28 mouse cellular contexts compared by ENCODE assay signal in the genomic region with DNA sequence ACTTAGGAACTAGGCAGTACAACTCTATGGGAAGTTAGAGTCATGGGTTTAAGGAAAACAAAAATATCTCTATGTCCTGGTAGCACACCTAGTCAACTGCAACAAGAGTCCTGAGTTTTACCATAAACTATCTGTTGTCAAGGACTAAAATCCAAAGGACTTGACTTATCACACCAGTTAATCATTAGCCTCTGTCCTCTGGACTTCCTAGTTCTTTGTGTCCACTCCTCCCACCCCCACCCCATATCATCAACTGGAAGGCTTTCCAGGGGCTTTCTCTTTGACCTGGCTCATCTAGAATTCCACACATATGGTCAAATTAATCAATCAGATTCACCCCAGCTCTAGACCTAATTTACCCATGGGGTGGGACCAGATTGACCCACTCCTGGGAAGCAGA.
DNase-seq lines count a peak whose midpoint lies in the region; ATAC-seq and TF ChIP-seq lines count a peak whose summit lies in the region.
"Had no signal": no experiment of that assay in that cellular context is flagged by ENCODE, and none has a peak within 500 bp of the region (broad histone marks: within the 10 kb centered on the region; RNA-seq: fewer than 3 reads in every experiment).

No protein-coding gene starts in this region.

- no peaks in the 10 kb centered on the region for H3K27me3 ChIP-seq in intestine, embryonic 15.5 days (replicated peaks)
- no peaks in the 10 kb centered on the region for H3K27me3 ChIP-seq in intestine, postnatal 0 days (replicated peaks; ENCODE audit: control insufficient read depth, insufficient read depth, low read length)
- no peaks in the 10 kb centered on the region for H3K27me3 ChIP-seq in liver, adult 2 months (ENCODE audit: control insufficient read depth, insufficient read depth, low read length)
- H3K27me3 ChIP-seq in liver, embryonic 15.5 days, result no peaks in the 10 kb centered on the region
- no peaks in the 10 kb centered on the region for H3K27me3 ChIP-seq in midbrain, embryonic 16.5 days (ENCODE audit: control insufficient read depth, insufficient read depth, low read depth, low read length)
- H3K27me3 ChIP-seq: CH12.LX; embryonic facial prominence, embryonic 12.5 days; embryonic facial prominence, embryonic 15.5 days; heart, embryonic 13.5 days; hindbrain, embryonic 12.5 days; hindbrain, embryonic 15.5 days; Patski had no signal

- no peaks in the 10 kb centered on the region for H3K4me1 ChIP-seq in intestine, embryonic 15.5 days (replicated peaks)
- 0 out of 2 replicates have a peak, but pooled peaks cover 7% of the 10 kb centered on the region for H3K4me1 ChIP-seq in intestine, postnatal 0 days (replicated peaks; ENCODE audit: control insufficient read depth, insufficient read depth, low read length)
- peaks cover 14% of the 10 kb centered on the region for H3K4me1 ChIP-seq in liver, adult 2 months (ENCODE audit: control insufficient read depth, insufficient read depth, low read length)
- peaks cover 30% of the 10 kb centered on the region for H3K4me1 ChIP-seq in liver, embryonic 15.5 days (replicated peaks)
- H3K4me1 ChIP-seq in midbrain, embryonic 16.5 days (ENCODE audit: control insufficient read depth, insufficient read depth, low read length), result no peaks in the 10 kb centered on the region
- H3K4me1 ChIP-seq: embryonic facial prominence, embryonic 15.5 days; hindbrain, embryonic 12.5 days; hindbrain, embryonic 15.5 days had no signal

- no peaks in the 10 kb centered on the region for H3K79me2 ChIP-seq in liver, adult 2 months (ENCODE audit: control insufficient read depth, insufficient read depth, low read length)
- no peaks in the 10 kb centered on the region for H3K79me2 ChIP-seq in macrophage (ENCODE audit: inconsistent target)

- H3K27ac ChIP-seq in intestine, embryonic 15.5 days, result no peak overlapping the region
- no peak overlapping the region for H3K27ac ChIP-seq in intestine, postnatal 0 days (ENCODE audit: low read depth, low read length)
- peak overlapping the region; percentile 57 for H3K27ac ChIP-seq in liver, adult 2 months (replicated peaks; ENCODE audit: insufficient read depth, low read depth, low read length)
- H3K27ac ChIP-seq in liver, embryonic 15.5 days (replicated peaks), result peak overlapping the region; percentile 55; the same call in 1 of the 2 replicates
- peak overlapping the region; percentile 36; the same call in 1 of the 2 replicates for H3K27ac ChIP-seq in macrophage
- H3K27ac ChIP-seq in midbrain, embryonic 16.5 days (ENCODE audit: low read length), result no peak overlapping the region
- H3K27ac ChIP-seq: embryonic facial prominence, embryonic 12.5 days; embryonic facial prominence, embryonic 15.5 days; heart, embryonic 10.5 days; hindbrain, embryonic 12.5 days; hindbrain, embryonic 15.5 days had no signal

- no peak overlapping the region for H3K4me2 ChIP-seq in intestine, embryonic 15.5 days (replicated peaks)
- H3K4me2 ChIP-seq in intestine, postnatal 0 days (replicated peaks; ENCODE audit: low read depth), result no peak overlapping the region
- no peak overlapping the region for H3K4me2 ChIP-seq in liver, embryonic 15.5 days
- H3K4me2 ChIP-seq in midbrain, embryonic 16.5 days (ENCODE audit: low read length), result no peak overlapping the region
- H3K4me2 ChIP-seq: embryonic facial prominence, embryonic 12.5 days; embryonic facial prominence, embryonic 15.5 days; heart, embryonic 13.5 days; hindbrain, embryonic 12.5 days; hindbrain, embryonic 15.5 days had no signal

- no peak for TF ChIP-seq CTCF in intestine, postnatal 0 days (IDR thresholded peaks at IDR 0.05; ENCODE audit: low read depth)
- no peak for TF ChIP-seq CTCF in liver, adult 2 months (IDR thresholded peaks at IDR 0.05; ENCODE audit: low read depth, low read length)

- H3K36me3 ChIP-seq in intestine, embryonic 15.5 days, result no peaks in the 10 kb centered on the region
- no peaks in the 10 kb centered on the region for H3K36me3 ChIP-seq in intestine, postnatal 0 days (ENCODE audit: control insufficient read depth, insufficient read depth)
- no peaks in the 10 kb centered on the region for H3K36me3 ChIP-seq in liver, adult 2 months (ENCODE audit: control insufficient read depth, insufficient read depth, low read length)
- no peaks in the 10 kb centered on the region for H3K36me3 ChIP-seq in liver, embryonic 15.5 days (replicated peaks)
- no peaks in the 10 kb centered on the region for H3K36me3 ChIP-seq in macrophage (ENCODE audit: inconsistent target)
- no peaks in the 10 kb centered on the region for H3K36me3 ChIP-seq in midbrain, embryonic 16.5 days (ENCODE audit: control insufficient read depth, insufficient read depth, low read length)
- H3K36me3 ChIP-seq: embryonic facial prominence, embryonic 12.5 days; embryonic facial prominence, embryonic 15.5 days; G1E; heart, embryonic 10.5 days; heart, embryonic 13.5 days; hindbrain, embryonic 12.5 days; hindbrain, embryonic 15.5 days had no signal

- ATAC-seq in intestine, embryonic 15.5 days, result peak; percentile 42; the same call in 1 of the 2 replicates
- no peak for ATAC-seq in intestine, postnatal 0 days
- peak; percentile 37; the same call in 1 of the 2 replicates for ATAC-seq in liver, embryonic 15.5 days (ENCODE audit: insufficient read depth)
- ATAC-seq in midbrain, embryonic 16.5 days, result no peak
- ATAC-seq: forebrain, embryonic 14.5 days; forebrain, postnatal 0 days; Patski had no signal

- DNase-seq in liver, adult 2 months (ENCODE audit: extremely low read depth, low read depth, low spot score), result peak; percentile 86
- DNase-seq in liver, result no peak
- DNase-seq in urinary bladder, adult 2 months (ENCODE audit: low spot score), result no peak
- DNase-seq: adrenal gland, postnatal 10 days; adrenal gland, postnatal 36 days; B cell, adult 2 months; cerebellum, adult 11 months; cerebellum, adult 2 months; cerebellum, adult 9-11 months; cerebellum, postnatal 25 days; forebrain, postnatal 0 days; gastrocnemius, postnatal 25 days; heart, adult 18-20 months had no signal

- no peak overlapping the region for H3K9ac ChIP-seq in intestine, embryonic 15.5 days
- no peak overlapping the region for H3K9ac ChIP-seq in intestine, postnatal 0 days (ENCODE audit: low read depth, low read length)
- H3K9ac ChIP-seq in liver, adult 2 months (ENCODE audit: low read depth, low read length), result no peak overlapping the region
- H3K9ac ChIP-seq in liver, embryonic 15.5 days, result no peak overlapping the region
- no peak overlapping the region for H3K9ac ChIP-seq in midbrain, embryonic 16.5 days (ENCODE audit: low read depth, low read length)
- H3K9ac ChIP-seq: embryonic facial prominence, embryonic 12.5 days; embryonic facial prominence, embryonic 15.5 days; forebrain, postnatal 0 days; heart, embryonic 13.5 days; hindbrain, embryonic 12.5 days; hindbrain, embryonic 15.5 days had no signal

- H3K9me3 ChIP-seq in intestine, embryonic 15.5 days, result no peaks in the 10 kb centered on the region
- no peaks in the 10 kb centered on the region for H3K9me3 ChIP-seq in intestine, postnatal 0 days (ENCODE audit: control insufficient read depth)
- no peaks in the 10 kb centered on the region for H3K9me3 ChIP-seq in liver, embryonic 15.5 days (replicated peaks)
- no peaks in the 10 kb centered on the region for H3K9me3 ChIP-seq in midbrain, embryonic 16.5 days (replicated peaks; ENCODE audit: control insufficient read depth, low read length, poor library complexity, severe bottlenecking)
- H3K9me3 ChIP-seq: embryonic facial prominence, embryonic 12.5 days; embryonic facial prominence, embryonic 15.5 days; G1E; heart, embryonic 10.5 days; heart, embryonic 13.5 days; hindbrain, embryonic 12.5 days; hindbrain, embryonic 15.5 days had no signal

- H3K4me3 ChIP-seq in intestine, embryonic 15.5 days (replicated peaks), result no peak overlapping the region
- H3K4me3 ChIP-seq in intestine, postnatal 0 days (ENCODE audit: low read depth, low read length), result no peak overlapping the region
- H3K4me3 ChIP-seq in liver, adult 2 months (ENCODE audit: insufficient read depth, low read depth, low read length), result no peak overlapping the region
- H3K4me3 ChIP-seq in liver, embryonic 15.5 days (replicated peaks), result no peak overlapping the region
- H3K4me3 ChIP-seq in macrophage (ENCODE audit: inconsistent target), result no peak overlapping the region
- no peak overlapping the region for H3K4me3 ChIP-seq in midbrain, embryonic 16.5 days (ENCODE audit: low read depth, low read length)
- H3K4me3 ChIP-seq: embryonic facial prominence, embryonic 12.5 days; embryonic facial prominence, embryonic 15.5 days; heart, embryonic 10.5 days; heart, embryonic 13.5 days; hindbrain, embryonic 12.5 days; hindbrain, embryonic 15.5 days had no signal

- no peak for TF ChIP-seq POLR2A in liver, adult 2 months (IDR thresholded peaks at IDR 0.05; ENCODE audit: extremely low read depth, insufficient read depth, low read length)

Comparison
In these comparisons a context has a peak if more than half of its experiments do, and no peak if none do; other contexts are left out.
1. ATAC-seq: peak in intestine, embryonic 15.5 days (single experiment) and liver, embryonic 15.5 days (single experiment); none in intestine, postnatal 0 days (single experiment) and midbrain, embryonic 16.5 days (single experiment).
2. H3K27ac ChIP-seq: peak in liver, adult 2 months (single experiment), liver, embryonic 15.5 days (single experiment) and macrophage (single experiment); none in intestine, embryonic 15.5 days (single experiment), intestine, postnatal 0 days (single experiment) and midbrain, embryonic 16.5 days (single experiment).